Mouse (Mus musculus) heart, postnatal 4 days (tissue): ENCODE results near the gene Ormdl3. TPM values are rescaled to one million over a fixed set of nuclear protein-coding genes. Genes with fewer than 3 reads are reported as not detected.
"Not testable (repeated sequence)": the region's sequence is repeated elsewhere in the genome, so short reads cannot be mapped to it uniquely, and the experiment has no call there.

Experiments used
- DNase-seq: peaks from one replicate; pipeline ENCODE4 v3.0.0; 2021
- total RNA-seq, 2 experiments: library from RNA; stranded (reverse); gene quantifications; 2 replicates each; pipeline ENCODE4 v1.2.3; 2021

Gene Ormdl3
- total RNA-seq: 10 to 100 TPM; 36.5 to 41.5 TPM

- DNase-seq: peak; percentile 99
Observed at GRCm38 (mm10) chr11:98586892-98587563, at the start of gene Ormdl3. Gene Ormdl3, minus strand, starts transcription at chr11:98587368.

- peak; percentile 39 for DNase-seq
Observed at GRCm38 (mm10) chr11:98635312-98635970, 48.3 kb upstream of the Ormdl3 start.

DNA sequence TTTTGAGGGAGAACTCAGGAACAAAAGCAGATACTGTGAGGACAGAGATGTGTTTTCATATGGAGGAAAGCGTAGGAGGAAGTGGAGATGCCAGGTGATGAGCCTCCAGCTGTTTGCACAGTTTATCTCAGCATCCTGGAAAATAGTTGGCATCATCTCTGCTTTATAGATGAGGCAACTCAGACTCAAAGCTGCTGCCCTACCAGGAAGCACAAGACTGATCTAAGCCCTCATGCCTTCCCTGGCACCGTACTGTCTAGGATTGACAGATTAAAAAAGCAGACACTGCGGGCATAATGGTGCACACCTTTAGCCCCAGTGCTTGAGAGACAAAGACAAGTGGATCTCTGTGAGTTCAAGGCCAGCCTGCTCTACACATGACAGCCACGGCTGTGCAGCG, 43.5 kb upstream of the Ormdl3 start:
- DNase-seq: no peak

DNA sequence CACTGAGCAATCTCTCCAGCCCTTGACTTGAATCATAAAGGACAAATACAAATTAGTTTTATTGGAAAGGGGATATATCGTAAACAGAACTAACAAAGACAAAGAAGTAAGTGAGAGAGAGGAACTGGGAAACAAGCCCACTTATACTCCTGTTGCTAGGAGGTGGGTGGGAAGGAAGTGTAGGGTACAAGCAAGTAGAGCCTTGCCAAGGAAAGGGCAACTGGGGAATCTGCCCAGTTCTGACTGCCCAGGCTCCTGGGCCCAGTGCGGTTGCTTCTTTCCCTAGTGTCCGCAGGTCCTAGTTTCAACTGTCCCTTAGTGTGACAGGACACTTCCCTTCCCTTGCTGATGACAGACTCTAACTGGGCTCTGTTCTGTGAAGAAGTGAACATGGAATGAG, 41.5 kb upstream of the Ormdl3 start:
- DNase-seq: no peak

DNA sequence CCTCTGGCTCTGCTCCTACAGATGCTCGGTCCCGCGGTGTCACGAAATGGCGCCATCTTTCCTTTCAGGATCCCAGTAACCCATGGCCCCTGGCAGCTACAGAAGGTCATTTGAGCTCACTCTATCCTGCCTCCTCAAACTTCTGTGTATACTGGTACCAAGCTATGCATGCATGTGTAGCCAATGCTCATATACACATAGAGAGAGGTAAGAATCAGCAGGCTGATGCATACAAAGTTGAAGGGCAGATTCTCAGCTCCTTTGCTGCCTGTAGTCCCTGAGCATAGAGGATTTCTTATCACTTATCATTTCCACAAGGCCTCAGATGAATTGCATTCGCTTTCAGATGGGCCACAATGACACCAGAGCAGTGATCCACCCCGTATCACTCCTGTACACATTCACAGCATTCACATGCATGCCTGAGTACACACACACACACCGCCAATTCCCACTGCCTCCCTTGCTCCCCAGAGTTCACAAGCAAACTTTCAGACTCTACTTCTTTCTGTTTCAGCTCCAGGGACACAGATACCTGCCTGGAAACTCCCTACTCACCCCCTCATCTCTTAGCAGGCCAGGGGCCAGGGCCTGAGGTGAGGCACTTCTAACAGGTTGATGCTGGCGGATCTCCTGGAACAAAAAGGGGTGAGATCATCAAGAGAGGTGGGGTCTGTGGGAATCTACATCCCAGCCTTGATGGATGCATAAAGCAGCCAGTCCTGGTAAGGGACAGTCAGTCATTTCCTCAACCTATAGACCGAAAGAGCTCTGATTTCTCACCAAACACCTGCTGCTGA, 38.6 kb upstream of the Ormdl3 start, which contains the start of the genes Gm12355 and Gsdma3:
Gene Gm12355 (minus strand): TSS at position 51 of the 800 bp plus-strand sequence.
Gene Gsdma3 (plus strand): TSS at position 750 of the 800 bp plus-strand sequence.
- DNase-seq: no peak

DNA sequence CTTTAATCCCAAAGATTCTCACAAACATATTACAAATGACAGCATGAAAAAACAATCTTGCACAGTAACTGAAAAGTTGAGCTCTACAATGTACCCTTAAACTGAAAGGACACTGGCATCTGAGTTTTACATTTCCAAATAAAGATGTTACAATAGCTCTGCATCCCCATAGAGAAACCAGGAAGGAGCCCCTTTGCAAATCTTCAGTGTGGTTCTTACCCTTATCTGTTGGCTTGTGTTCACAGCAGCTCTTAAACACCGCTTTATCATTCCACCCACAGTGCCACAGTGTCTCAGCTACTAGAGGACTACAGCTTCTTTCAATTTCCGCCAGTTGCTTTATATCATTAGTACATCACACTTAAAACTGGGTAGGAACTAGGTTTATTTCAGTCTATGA, 37.2 kb upstream of the Ormdl3 start:
- DNase-seq: not testable (repeated sequence)

- DNase-seq: not testable (repeated sequence)
Observed at GRCm38 (mm10) chr11:98623981-98624380, 36.8 kb upstream of the Ormdl3 start.

- no peak for DNase-seq
Observed at GRCm38 (mm10) chr11:98620791-98621190, 33.6 kb upstream of the Ormdl3 start.

GRCm38 (mm10) chr11:98606763-98607162, 19.6 kb upstream of the Ormdl3 start:
- no peak for DNase-seq

- DNase-seq: not testable (repeated sequence)
Observed at GRCm38 (mm10) chr11:98604911-98605310, 17.7 kb upstream of the Ormdl3 start.

DNA sequence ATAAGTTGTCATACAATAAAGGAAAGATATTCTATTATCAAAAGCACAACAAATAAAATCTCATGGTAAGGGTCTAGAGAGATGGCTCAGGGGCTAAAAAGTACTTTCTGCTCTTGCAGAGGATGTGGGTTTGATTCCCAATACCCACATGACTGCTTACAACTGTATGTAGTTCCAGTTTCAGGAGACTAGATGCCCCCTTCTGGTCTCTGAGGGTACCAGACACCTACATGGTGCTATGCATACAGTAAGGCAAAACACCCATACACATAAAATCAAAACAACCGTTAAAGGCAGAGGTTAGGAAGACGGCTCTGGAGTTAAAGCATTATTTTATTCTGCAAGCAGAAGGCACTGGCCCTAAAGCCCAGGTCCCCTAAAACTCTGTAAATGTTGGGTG, 16.8 kb upstream of the Ormdl3 start:
- DNase-seq: no peak

- DNase-seq: peak; percentile 31
Observed at GRCm38 (mm10) chr11:98602090-98602690, 15.0 kb upstream of the Ormdl3 start.

- DNase-seq: no peak
Observed at GRCm38 (mm10) chr11:98599291-98599690, 12.1 kb upstream of the Ormdl3 start.

GRCm38 (mm10) chr11:98598851-98599290, 11.7 kb upstream of the Ormdl3 start:
- DNase-seq: peak; percentile 39

DNA sequence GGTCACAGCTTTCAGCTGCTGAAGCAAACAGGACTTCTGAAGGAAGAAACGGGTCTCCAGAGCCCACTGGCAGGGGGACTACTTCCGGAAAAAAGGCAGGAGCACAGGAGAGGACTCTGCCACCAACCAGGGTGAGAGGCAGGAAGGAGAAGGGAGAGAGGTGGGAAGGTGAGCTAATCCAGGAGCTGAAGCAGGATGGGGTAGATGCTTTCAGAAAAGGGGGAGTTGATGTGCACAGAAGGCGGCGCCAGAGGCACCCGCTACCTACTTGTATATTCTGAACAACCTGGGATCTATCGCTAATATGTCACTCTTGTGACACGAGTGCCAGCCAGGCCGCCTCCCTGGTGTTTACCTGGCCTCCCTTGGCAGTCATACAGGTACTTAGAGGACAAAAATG, 10.8 kb upstream of the Ormdl3 start, which contains the start of gene Lrrc3c:
Gene Lrrc3c (plus strand): TSS at position 301 of the 400 bp plus-strand sequence.
- no peak for DNase-seq

- peak; percentile 82 for DNase-seq
Observed at GRCm38 (mm10) chr11:98597363-98597762, 10.2 kb upstream of the Ormdl3 start.

- DNase-seq: no peak
Observed at GRCm38 (mm10) chr11:98595955-98596354, 8.8 kb upstream of the Ormdl3 start.

DNA sequence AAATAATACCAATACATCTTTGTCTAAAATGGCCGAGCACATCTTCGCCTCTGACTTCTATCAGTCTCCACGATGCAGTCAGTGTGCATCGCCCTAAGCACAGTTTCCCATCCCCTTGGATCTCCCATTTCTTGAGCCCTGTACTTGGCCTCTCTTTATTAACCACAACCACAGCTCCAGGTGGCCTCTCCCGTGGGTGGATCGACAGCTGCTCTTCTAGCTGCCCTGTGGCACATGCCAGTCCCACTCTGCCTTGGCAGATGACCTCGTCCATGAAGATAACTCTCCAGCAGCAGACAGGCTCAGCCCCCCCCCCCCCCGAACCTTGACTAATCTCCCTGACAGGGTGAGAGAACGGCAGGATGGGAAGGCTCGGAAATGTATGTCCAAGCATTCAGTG, 8.3 kb upstream of the Ormdl3 start:
- no peak for DNase-seq

- no peak for DNase-seq
Observed at GRCm38 (mm10) chr11:98595021-98595420, 7.9 kb upstream of the Ormdl3 start.

- DNase-seq: no peak
Observed at GRCm38 (mm10) chr11:98590548-98591445, 3.6 kb upstream of the Ormdl3 start.

GRCm38 (mm10) chr11:98589306-98589705, 2.1 kb upstream of the Ormdl3 start:
- DNase-seq: no peak
